Mouse (Mus musculus) testis, adult 2 months (tissue): ENCODE measurements around the gene Gm26741. TPM values are rescaled to one million over a fixed set of nuclear protein-coding genes. Genes with fewer than 3 reads are reported as not detected.

ENCODE experiments used
- H3K27ac ChIP-seq: fragments of 200-500 bp; 2 replicates; pipeline ENCODE4 v1.5.1; 2012; ENCODE audit warnings: low read depth, low read length; ENCODE audit not compliant: control insufficient read depth, insufficient read depth
- H3K27me3 ChIP-seq: fragments of 200-500 bp; 2 replicates; pipeline ENCODE4 v1.6.1; 2012; ENCODE audit warnings: mild to moderate bottlenecking, low read length, moderate library complexity; ENCODE audit not compliant: control insufficient read depth, insufficient read depth
- H3K36me3 ChIP-seq: fragments of 200-500 bp; 2 replicates; pipeline ENCODE4 v1.6.1; 2012; ENCODE audit warnings: mild to moderate bottlenecking, low read length; ENCODE audit not compliant: control insufficient read depth, insufficient read depth
- H3K4me1 ChIP-seq: fragments of 200-500 bp; 2 replicates; pipeline ENCODE4 v1.6.1; 2012; ENCODE audit warnings: low read length; ENCODE audit not compliant: control insufficient read depth, insufficient read depth
- H3K4me3 ChIP-seq: fragments of 200-500 bp; 2 replicates; pipeline ENCODE4 v1.5.1; 2012; ENCODE audit warnings: low read depth, mild to moderate bottlenecking, low read length, moderate library complexity, mixed read lengths; ENCODE audit not compliant: control insufficient read depth
- CTCF ChIP-seq: fragments of 200-500 bp; IDR thresholded peaks from 2 replicates; pipeline ENCODE4 v1.5.1; 2012; ENCODE audit warnings: low read depth, mild to moderate bottlenecking, inconsistent platforms, low read length, moderate library complexity; ENCODE audit not compliant: control insufficient read depth, insufficient read depth, insufficient replicate concordance
- POLR2A ChIP-seq: fragments of 200-500 bp; IDR thresholded peaks from 2 replicates; pipeline ENCODE4 v1.6.1; 2012; ENCODE audit warnings: low read depth, mild to moderate bottlenecking, inconsistent platforms, low read length, moderate library complexity; ENCODE audit not compliant: control insufficient read depth
- polyA plus RNA-seq: library from polyadenylated mRNA; depleted of rRNA; stranded (reverse); fragments of >200 nt; gene quantifications from 2 replicates; pipeline ENCODE4 v1.2.3, GENCODE M21; 2012

The Gm26741 gene
- polyA plus RNA-seq, 1 experiment, result not detected

- no peaks in the 10 kb centered on the region for H3K27me3 ChIP-seq
- no peak overlapping the region for H3K4me3 ChIP-seq
- TF ChIP-seq POLR2A (no peak), CTCF (no peak)
- H3K36me3 ChIP-seq, result no peaks in the 10 kb centered on the region; the same call in 1 of the 2 replicates
- no peak overlapping the region for H3K27ac ChIP-seq
- H3K4me1 ChIP-seq, result no peaks in the 10 kb centered on the region
Observed at GRCm38 (mm10) chr10:52360241-52360735, 1.7 kb downstream of the Gm26741 start.

- no peaks in the 10 kb centered on the region for H3K27me3 ChIP-seq
- no peaks in the 10 kb centered on the region for H3K36me3 ChIP-seq
- no peaks in the 10 kb centered on the region for H3K4me1 ChIP-seq
- H3K4me3 ChIP-seq, result no peak overlapping the region
- TF ChIP-seq CTCF (no peak), POLR2A (no peak)
- no peak overlapping the region for H3K27ac ChIP-seq
Observed at GRCm38 (mm10) chr10:52360862-52361609, 2.5 kb downstream of the Gm26741 start.

DNA sequence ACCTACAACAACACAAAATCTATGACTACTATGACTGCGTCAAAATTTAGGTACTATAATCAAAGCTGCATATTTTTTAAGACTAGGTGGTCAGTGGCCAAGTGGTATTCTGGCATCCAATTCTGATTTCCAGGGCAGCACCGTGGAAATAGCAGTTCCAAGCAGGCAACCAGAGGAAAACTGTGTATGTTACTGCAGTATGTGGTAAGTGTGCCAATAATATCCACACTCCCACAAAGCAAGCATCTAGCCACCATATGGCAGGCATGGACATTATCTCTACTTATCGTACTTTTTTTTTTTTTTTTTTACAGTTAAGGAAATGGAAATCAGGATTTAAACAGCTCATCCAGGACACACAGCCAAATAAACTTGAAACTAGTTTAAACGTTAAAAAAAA, 9.8 kb downstream of the Gm26741 start:
- H3K27me3 ChIP-seq, result no peaks in the 10 kb centered on the region
- TF ChIP-seq CTCF (no peak), POLR2A (no peak)
- no peak overlapping the region for H3K4me3 ChIP-seq
- H3K4me1 ChIP-seq, result no peaks in the 10 kb centered on the region
- H3K27ac ChIP-seq, result no peak overlapping the region
- no peaks in the 10 kb centered on the region for H3K36me3 ChIP-seq

GRCm38 (mm10) chr10:52373834-52374233, 15.3 kb downstream of the Gm26741 start:
- TF ChIP-seq POLR2A (no peak), CTCF (no peak)
- Histone ChIP-seq H3K4me1 (no peaks in the 10 kb centered on the region), H3K36me3 (no peaks in the 10 kb centered on the region), H3K27ac (no peak overlapping the region), H3K27me3 (no peaks in the 10 kb centered on the region), H3K4me3 (no peak overlapping the region)

GRCm38 (mm10) chr10:52374651-52375050, 16.1 kb downstream of the Gm26741 start:
- no peaks in the 10 kb centered on the region for H3K27me3 ChIP-seq
- no peak overlapping the region for H3K27ac ChIP-seq
- TF ChIP-seq CTCF (no peak), POLR2A (no peak)
- H3K36me3 ChIP-seq, result no peaks in the 10 kb centered on the region
- no peak overlapping the region for H3K4me3 ChIP-seq
- H3K4me1 ChIP-seq, result no peaks in the 10 kb centered on the region

- no peak overlapping the region for H3K4me3 ChIP-seq
- no peaks in the 10 kb centered on the region for H3K27me3 ChIP-seq
- H3K36me3 ChIP-seq, result no peaks in the 10 kb centered on the region
- no peak overlapping the region for H3K27ac ChIP-seq
- 0 out of 2 replicates have a peak, but pooled peaks cover 1% of the 10 kb centered on the region for H3K4me1 ChIP-seq
- TF ChIP-seq POLR2A (no peak), CTCF (no peak)
Observed at GRCm38 (mm10) chr10:52376422-52376821, 17.9 kb downstream of the Gm26741 start.

DNA sequence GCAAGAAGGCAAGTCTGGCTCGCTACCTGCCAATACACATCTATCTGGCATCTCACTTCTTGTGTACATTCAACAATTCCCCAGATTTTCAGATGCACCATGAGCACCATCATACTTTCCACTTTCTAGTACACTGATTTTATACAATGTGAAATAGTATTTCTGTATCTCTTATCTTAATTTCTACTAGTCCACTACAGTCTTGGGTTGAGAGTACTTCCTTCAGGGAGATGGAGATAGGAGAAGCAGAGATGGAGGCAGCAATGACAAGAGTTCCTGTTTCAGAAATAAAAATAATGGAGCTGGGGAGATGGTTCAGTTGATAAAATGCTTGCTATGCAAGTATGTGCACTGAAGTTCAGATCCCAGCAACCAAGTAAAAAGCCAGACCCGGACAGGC, 19.2 kb downstream of the Gm26741 start:
- no peak for TF ChIP-seq CTCF
- TF ChIP-seq POLR2A, result no peak
- Histone ChIP-seq H3K27me3 (no peaks in the 10 kb centered on the region), H3K4me3 (no peak overlapping the region), H3K36me3 (no peaks in the 10 kb centered on the region), H3K4me1 (peaks cover 2% of the 10 kb centered on the region; the same call in 1 of the 2 replicates), H3K27ac (no peak overlapping the region)

GRCm38 (mm10) chr10:52381321-52381801, 22.8 kb downstream of the Gm26741 start:
- Histone ChIP-seq H3K4me1 (peaks cover 2% of the 10 kb centered on the region; the same call in 1 of the 2 replicates), H3K36me3 (no peaks in the 10 kb centered on the region), H3K27me3 (no peaks in the 10 kb centered on the region), H3K27ac (peak overlapping the region; percentile 79), H3K4me3 (peak overlapping the region; percentile 94)
- no peak for TF ChIP-seq POLR2A
- TF ChIP-seq CTCF, result no peak
